Mouse (Mus musculus): ENCODE measurements around the gene 8030474K03Rik. TPM values are rescaled to one million over a fixed set of nuclear protein-coding genes. Genes with fewer than 3 reads are reported as not detected.

Gene 8030474K03Rik
- polyA plus RNA-seq (2015; fragmentation: Nextera tagmentation; extraction: Ambion mirVana): 0.24 TPM in 1 of 2 replicates, not detected in the other

DNA sequence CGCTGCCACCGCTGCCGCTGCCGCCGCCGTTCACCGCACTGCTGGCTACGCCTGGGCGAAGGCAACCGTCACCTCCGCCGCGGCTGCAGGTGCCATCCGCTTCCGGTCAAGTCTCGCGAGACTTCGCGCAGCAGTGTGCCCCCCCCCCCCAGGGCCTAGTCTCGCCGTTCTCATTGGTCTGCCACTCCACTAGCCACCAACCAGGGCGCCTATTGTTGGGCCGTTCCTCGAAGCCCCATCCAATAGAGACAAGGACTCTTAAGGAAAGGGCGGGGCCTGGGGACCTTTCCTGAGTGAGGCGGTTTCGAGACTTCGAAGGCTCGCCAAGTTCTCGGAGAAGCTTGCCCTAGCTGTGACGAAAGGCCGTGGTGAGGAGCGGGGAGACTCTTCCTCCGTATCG is at the start of gene 8030474K03Rik, which contains the start of gene Gm4779:
Gene 8030474K03Rik, plus strand, starts transcription at position 315 of the 400 bp plus-strand sequence.
Gene Gm4779, minus strand, starts transcription at position 82 of the 400 bp plus-strand sequence.
- Histone ChIP-seq H3K27me3 (replicated peaks) (no peaks in the 10 kb centered on the region), H3K27ac (no peak within 1 kb of the TSS), H3K4me1 (no peaks in the 10 kb centered on the region), H3K9ac (no peak within 1 kb of the TSS), H3K4me2 (no peak within 1 kb of the TSS), H3K4me3 (replicated peaks) (no peak within 1 kb of the TSS), H3K9me3 (no peaks in the 10 kb centered on the region), H3K36me3 (no peaks in the 10 kb centered on the region)
- ATAC-seq (ENCODE audit: insufficient read depth, low FRiP score, low read depth): no peak
- WGBS: 92% methylated on average over 35 of the region's 35 CpGs

DNA sequence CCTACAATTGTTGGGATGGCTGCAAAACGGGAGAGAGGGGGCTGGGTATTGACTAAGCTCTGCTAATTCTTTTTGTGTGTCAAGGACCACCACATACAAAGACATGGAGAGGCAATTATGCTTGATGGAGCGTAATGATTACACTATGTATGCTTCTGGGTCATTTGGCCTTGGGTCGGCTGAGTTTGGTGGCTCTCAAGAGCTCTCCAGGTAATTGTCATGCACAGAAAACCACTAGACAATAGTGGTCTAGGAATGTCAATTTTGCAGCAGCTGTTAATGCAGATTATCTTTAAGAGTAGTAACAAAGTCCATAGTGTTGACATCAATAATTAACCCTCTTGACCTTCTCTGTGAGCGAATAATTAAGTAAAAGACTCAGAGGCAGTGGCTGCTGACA is 44.3 kb upstream of the 8030474K03Rik start:
- WGBS: 69% methylated on average over 4 of the region's 4 CpGs
- no peak for ATAC-seq (ENCODE audit: insufficient read depth, low FRiP score, low read depth)

DNA sequence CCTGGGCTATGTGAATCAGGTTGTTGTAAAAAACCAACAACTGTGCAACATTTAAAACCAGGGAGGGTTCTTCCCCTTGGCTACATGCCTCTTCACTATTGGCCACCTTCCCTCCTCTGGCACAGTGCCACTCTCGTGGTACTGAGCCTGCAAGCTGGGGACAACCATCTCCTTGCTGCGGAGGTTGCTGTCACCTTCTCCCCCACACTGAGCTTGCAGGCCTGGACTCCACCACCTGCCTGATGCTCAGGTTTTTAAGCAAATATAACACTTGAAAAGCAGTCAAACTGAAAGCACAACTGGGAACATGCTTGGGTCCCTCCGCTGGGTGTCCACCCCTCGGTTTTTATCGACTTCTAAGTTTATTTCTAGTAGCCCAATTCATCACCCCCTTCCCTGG is 40.0 kb upstream of the 8030474K03Rik start:
- Histone ChIP-seq H3K27me3 (replicated peaks) (no peaks in the 10 kb centered on the region), H3K36me3 (no peaks in the 10 kb centered on the region), H3K9me3 (no peaks in the 10 kb centered on the region), H3K27ac (no peak overlapping the region), H3K9ac (no peak overlapping the region), H3K4me3 (replicated peaks) (no peak overlapping the region), H3K4me2 (no peak overlapping the region), H3K4me1 (no peaks in the 10 kb centered on the region)
- no peak for ATAC-seq (ENCODE audit: insufficient read depth, low FRiP score, low read depth)
- 68% methylated on average over 5 of the region's 5 CpGs for WGBS

More for the DNA sequence above, 44.3 kb upstream of the 8030474K03Rik start:
- Histone ChIP-seq H3K4me1 (no peaks in the 10 kb centered on the region), H3K9me3 (no peaks in the 10 kb centered on the region), H3K4me3 (replicated peaks) (no peak overlapping the region), H3K27ac (no peak overlapping the region), H3K36me3 (no peaks in the 10 kb centered on the region), H3K9ac (no peak overlapping the region), H3K27me3 (replicated peaks) (no peaks in the 10 kb centered on the region), H3K4me2 (no peak overlapping the region)

DNA sequence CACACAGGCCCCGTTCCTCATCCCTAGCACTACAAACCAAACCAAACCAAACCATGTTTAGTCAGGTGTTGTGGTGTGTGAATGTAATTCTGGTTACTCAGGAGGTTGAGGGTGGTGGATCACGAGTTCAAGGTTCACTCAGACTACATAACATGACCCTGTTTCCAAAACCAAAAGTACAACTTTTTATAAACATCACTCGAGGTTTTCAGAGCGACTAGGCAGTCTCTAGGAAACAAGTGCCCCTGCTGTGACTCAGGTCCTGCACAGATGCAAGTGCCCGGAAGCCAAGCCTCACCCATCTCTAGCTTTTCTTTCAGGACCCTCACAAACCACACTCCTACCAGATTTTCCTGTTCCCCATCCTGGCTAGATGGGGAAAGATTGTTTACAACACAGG is 29.8 kb upstream of the 8030474K03Rik start:
- H3K27me3 ChIP-seq (replicated peaks): 0 out of 2 replicates have a peak, but pooled peaks cover 4% of the 10 kb centered on the region
- H3K4me2 ChIP-seq: no peak overlapping the region
- no peak overlapping the region for H3K9ac ChIP-seq
- H3K4me1 ChIP-seq: no peaks in the 10 kb centered on the region
- no peak overlapping the region for H3K27ac ChIP-seq
- H3K9me3 ChIP-seq: no peaks in the 10 kb centered on the region
- no peak for ATAC-seq (ENCODE audit: insufficient read depth, low FRiP score, low read depth)
- no peak overlapping the region for H3K4me3 ChIP-seq (replicated peaks)
- 61% methylated on average over 5 of the region's 5 CpGs for WGBS
- H3K36me3 ChIP-seq: no peaks in the 10 kb centered on the region

DNA sequence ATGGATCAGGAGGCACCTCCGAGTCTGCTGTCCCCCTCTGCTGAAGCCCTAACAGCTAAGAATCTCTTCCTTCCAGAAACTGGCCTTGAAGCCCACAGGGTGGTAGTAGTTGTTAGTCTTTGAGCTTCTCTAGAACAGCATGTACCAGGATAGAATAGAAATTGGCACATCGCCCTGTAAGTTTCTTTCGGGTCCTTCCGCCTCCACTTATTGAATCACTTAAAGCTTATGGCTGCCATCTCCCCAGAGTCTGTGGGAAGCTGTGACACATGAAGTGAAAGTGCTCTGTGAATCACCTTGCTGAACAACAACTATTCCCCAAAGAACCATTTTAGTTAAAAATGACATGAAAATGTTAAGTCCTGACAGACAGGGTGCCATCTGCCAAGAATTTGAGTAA is 29.3 kb upstream of the 8030474K03Rik start:
- WGBS: 76% methylated on average over 4 of the region's 4 CpGs
- Histone ChIP-seq H3K9me3 (no peaks in the 10 kb centered on the region), H3K27ac (no peak overlapping the region), H3K9ac (no peak overlapping the region), H3K4me2 (no peak overlapping the region), H3K4me1 (no peaks in the 10 kb centered on the region), H3K36me3 (no peaks in the 10 kb centered on the region), H3K27me3 (replicated peaks) (peaks cover 4% of the 10 kb centered on the region; the same call in 1 of the 2 replicates), H3K4me3 (replicated peaks) (no peak overlapping the region)
- no peak for ATAC-seq (ENCODE audit: insufficient read depth, low FRiP score, low read depth)

DNA sequence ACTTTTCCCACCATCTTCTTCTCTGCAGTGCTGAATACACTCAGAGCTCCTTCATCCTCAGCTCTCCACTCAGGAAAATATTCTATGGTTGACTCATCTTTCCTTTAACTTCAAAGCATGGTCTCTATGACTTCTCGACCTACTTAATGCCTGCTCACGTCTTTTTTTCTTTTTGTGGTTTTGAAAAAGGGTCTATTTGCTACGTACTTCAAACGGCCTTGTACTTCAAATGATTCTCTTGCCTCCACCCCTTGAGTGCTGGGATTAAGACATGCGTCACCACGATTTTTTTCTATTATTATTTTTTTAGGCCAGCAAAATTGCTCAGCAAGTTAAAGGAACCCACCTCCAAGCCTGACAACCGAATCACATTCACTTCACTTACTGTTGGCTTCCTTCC is 27.2 kb upstream of the 8030474K03Rik start:
- H3K4me3 ChIP-seq (replicated peaks): no peak overlapping the region
- no peaks in the 10 kb centered on the region for H3K9me3 ChIP-seq
- no peak for ATAC-seq (ENCODE audit: insufficient read depth, low FRiP score, low read depth)
- H3K4me2 ChIP-seq: no peak overlapping the region
- H3K4me1 ChIP-seq: no peaks in the 10 kb centered on the region
- no peak overlapping the region for H3K9ac ChIP-seq
- H3K27ac ChIP-seq: no peak overlapping the region
- whole genome bisulfite sequencing: 63% methylated on average over 7 of the region's 7 CpGs
- peaks cover 4% of the 10 kb centered on the region; the same call in 1 of the 2 replicates for H3K27me3 ChIP-seq (replicated peaks)
- no peaks in the 10 kb centered on the region for H3K36me3 ChIP-seq

DNA sequence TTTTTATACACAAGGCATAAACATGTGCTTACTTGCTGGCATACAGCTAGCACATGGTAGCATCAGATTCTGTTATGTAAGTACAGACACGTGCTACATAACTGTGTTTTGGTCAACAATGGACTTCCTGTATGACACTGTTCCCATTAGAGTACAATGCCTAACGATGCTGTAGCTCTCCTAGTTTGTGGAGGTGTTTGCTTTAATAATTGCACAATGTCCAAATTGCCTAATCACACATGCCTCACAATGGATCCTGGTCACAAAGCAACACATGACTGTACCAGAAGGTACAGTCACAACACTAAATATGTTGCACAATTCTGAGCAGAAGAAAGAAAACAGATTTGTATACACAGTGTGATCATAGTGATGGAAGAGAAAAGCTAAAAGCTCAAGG is 25.0 kb upstream of the 8030474K03Rik start:
- no peaks in the 10 kb centered on the region for H3K36me3 ChIP-seq
- no peak for ATAC-seq (ENCODE audit: insufficient read depth, low FRiP score, low read depth)
- no peaks in the 10 kb centered on the region for H3K9me3 ChIP-seq
- no peak overlapping the region for H3K4me3 ChIP-seq (replicated peaks)
- H3K27me3 ChIP-seq (replicated peaks): peaks cover 4% of the 10 kb centered on the region; the same call in 1 of the 2 replicates
- no peak overlapping the region for H3K4me2 ChIP-seq
- 70% methylated on average over 2 of the region's 2 CpGs for WGBS
- H3K4me1 ChIP-seq: no peaks in the 10 kb centered on the region
- no peak overlapping the region for H3K27ac ChIP-seq
- H3K9ac ChIP-seq: no peak overlapping the region

DNA sequence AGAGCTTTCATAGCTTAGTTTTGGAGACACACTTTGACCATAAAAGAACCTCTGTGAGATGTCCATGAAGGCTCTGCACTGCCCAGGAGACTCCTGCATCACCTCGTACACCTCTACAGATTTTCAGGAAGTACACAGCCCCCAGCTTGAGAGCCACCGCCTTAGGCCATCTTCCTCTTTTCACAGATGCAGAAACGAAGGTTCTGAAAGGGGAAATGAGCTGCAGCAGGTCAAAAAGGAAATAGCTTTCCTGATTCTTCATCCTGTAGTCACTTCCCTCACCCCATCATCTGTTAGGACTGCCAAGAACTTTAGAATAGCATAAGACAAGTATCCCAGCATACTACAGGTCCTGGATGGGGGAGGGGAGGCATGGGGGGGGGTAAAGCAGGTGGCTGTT is 24.1 kb upstream of the 8030474K03Rik start:
- Histone ChIP-seq H3K27me3 (replicated peaks) (peaks cover 4% of the 10 kb centered on the region; the same call in 1 of the 2 replicates), H3K4me2 (no peak overlapping the region), H3K4me1 (no peaks in the 10 kb centered on the region), H3K9me3 (no peaks in the 10 kb centered on the region), H3K36me3 (no peaks in the 10 kb centered on the region), H3K9ac (no peak overlapping the region), H3K27ac (no peak overlapping the region), H3K4me3 (replicated peaks) (no peak overlapping the region)
- ATAC-seq (ENCODE audit: insufficient read depth, low FRiP score, low read depth): no peak
- WGBS: 57% methylated on average over 3 of the region's 3 CpGs

DNA sequence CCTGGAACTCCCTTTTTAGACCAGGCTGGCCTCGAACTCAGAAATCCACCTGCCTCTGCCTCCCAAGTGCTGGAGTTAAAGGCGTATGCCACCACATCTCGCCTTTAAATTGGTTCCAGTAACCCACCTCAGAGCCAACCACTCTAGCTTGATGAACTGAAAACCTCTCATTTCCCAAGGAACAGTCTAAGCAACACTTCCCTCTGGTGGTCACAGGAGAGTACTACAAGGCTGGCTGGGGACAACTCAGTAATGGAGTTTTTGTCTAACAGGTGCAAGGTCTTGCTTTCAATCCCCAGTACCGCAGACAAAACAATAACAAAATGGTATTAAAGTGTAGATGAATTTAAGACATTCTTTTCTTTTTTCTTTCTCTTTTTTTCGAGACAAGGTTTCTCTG is 22.4 kb upstream of the 8030474K03Rik start:
- Histone ChIP-seq H3K4me1 (no peaks in the 10 kb centered on the region), H3K27me3 (replicated peaks) (peaks cover under 1% of the 10 kb centered on the region; the same call in 1 of the 2 replicates), H3K27ac (no peak overlapping the region), H3K9ac (no peak overlapping the region), H3K4me2 (no peak overlapping the region), H3K4me3 (replicated peaks) (no peak overlapping the region), H3K9me3 (no peaks in the 10 kb centered on the region), H3K36me3 (no peaks in the 10 kb centered on the region)
- 37% methylated on average over 5 of the region's 5 CpGs for WGBS
- ATAC-seq (ENCODE audit: insufficient read depth, low FRiP score, low read depth): no peak

DNA sequence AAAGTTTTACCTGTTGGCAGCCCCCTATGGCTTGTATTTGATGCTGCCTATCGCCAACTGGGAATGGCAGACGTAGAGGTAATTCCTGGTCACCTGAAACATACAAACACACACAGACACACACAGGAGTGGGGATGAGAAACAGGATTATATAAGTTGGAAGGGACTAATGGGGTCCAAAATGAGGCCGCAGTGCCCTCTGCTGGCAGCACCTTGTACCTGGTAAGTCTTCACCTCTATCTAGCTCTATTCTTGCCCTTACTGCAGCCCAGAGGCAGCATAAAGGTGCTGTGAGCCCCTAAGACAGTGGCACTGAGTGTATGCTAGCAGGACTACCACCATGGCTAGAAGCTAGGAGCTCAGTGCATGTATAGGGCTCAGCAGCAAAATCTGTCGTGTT is 2.9 kb upstream of the 8030474K03Rik start:
- H3K27ac ChIP-seq: no peak overlapping the region
- WGBS: 41% methylated on average over 4 of the region's 4 CpGs
- no peaks in the 10 kb centered on the region for H3K36me3 ChIP-seq
- H3K9me3 ChIP-seq: no peaks in the 10 kb centered on the region
- H3K4me2 ChIP-seq: no peak overlapping the region
- H3K4me1 ChIP-seq: no peaks in the 10 kb centered on the region
- no peaks in the 10 kb centered on the region for H3K27me3 ChIP-seq (replicated peaks)
- no peak overlapping the region for H3K9ac ChIP-seq
- no peak overlapping the region for H3K4me3 ChIP-seq (replicated peaks)
- no peak for ATAC-seq (ENCODE audit: insufficient read depth, low FRiP score, low read depth)

DNA sequence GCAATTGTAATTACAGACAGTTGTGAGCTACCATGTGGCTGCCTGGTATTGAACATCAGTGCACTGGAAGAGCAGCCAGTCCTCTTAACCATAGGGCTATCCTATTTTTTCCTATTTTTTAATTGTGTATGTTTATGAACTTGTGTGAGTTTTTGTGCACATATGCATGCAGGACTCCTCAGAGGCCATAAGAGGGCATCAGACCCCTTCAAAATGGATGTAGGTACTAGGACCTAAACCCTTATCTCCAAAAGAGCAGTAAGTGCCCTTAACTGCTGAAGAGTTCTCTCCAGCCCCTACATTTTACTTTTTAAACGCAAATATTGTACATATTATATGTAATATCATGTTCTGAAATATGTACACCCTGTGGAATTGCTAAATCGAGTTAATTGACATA is 11.1 kb downstream of the 8030474K03Rik start:
- no peak overlapping the region for H3K4me3 ChIP-seq (replicated peaks)
- H3K9ac ChIP-seq: no peak overlapping the region
- H3K9me3 ChIP-seq: no peaks in the 10 kb centered on the region
- H3K4me1 ChIP-seq: no peaks in the 10 kb centered on the region
- no peak for ATAC-seq (ENCODE audit: insufficient read depth, low FRiP score, low read depth)
- no peak overlapping the region for H3K4me2 ChIP-seq
- no peaks in the 10 kb centered on the region for H3K36me3 ChIP-seq
- no peak overlapping the region for H3K27ac ChIP-seq
- no peaks in the 10 kb centered on the region for H3K27me3 ChIP-seq (replicated peaks)
- 33% methylated on average over 2 of the region's 2 CpGs for WGBS

DNA sequence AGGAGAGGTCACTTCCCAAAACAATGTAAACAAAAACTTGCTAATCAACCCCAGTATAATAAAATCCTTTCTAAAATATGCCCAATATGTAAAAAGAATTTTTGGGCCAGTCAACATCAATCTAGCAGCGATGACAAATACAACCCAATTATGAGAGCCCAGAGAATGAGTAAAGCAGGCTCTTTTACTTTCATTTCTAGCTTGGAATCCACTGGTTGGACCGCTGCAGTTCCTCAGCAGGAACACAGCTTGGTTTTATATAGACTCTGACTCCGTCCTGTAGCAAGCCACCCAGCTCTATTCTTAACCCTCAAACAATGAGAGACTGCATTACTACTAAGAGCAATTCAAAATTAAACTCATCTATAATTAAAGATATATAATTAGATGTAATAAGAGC is 17.3 kb downstream of the 8030474K03Rik start:
- Histone ChIP-seq H3K4me1 (no peaks in the 10 kb centered on the region), H3K4me2 (no peak overlapping the region), H3K27me3 (replicated peaks) (no peaks in the 10 kb centered on the region), H3K36me3 (no peaks in the 10 kb centered on the region), H3K4me3 (replicated peaks) (no peak overlapping the region), H3K27ac (no peak overlapping the region), H3K9ac (no peak overlapping the region), H3K9me3 (no peaks in the 10 kb centered on the region)
- ATAC-seq (ENCODE audit: insufficient read depth, low FRiP score, low read depth): no peak
- 69% methylated on average over 3 of the region's 3 CpGs for WGBS

DNA sequence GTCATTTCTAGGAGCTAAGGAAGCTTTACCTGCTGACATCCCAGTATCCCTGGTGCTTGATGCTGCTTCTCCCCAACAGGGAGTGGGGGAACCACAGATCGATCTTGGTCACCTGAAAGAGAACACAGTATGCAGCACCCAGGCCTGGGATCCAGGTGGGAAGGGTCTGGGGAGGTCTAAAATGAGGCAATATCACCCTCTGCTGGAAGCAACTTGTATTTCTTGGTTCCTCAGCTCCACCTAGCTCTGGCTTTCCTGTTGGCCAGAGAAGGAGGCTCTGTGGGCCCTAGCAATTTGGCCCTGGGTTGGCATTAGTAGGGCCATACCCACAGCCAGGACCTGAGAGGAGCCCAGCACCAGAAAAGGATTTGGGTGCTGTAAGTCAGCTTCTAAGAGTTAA is 24.7 kb downstream of the 8030474K03Rik start:
- H3K27me3 ChIP-seq (replicated peaks): no peaks in the 10 kb centered on the region
- 53% methylated on average over 1 of the region's 1 CpGs for WGBS
- no peak for ATAC-seq (ENCODE audit: insufficient read depth, low FRiP score, low read depth)
- H3K4me3 ChIP-seq (replicated peaks): no peak overlapping the region
- H3K9me3 ChIP-seq: no peaks in the 10 kb centered on the region
- no peak overlapping the region for H3K27ac ChIP-seq
- H3K4me1 ChIP-seq: no peaks in the 10 kb centered on the region
- H3K4me2 ChIP-seq: no peak overlapping the region
- no peak overlapping the region for H3K9ac ChIP-seq
- H3K36me3 ChIP-seq: no peaks in the 10 kb centered on the region
